Mouse (Mus musculus): Measurements from ENCODE around the gene Nrip1.
"Not testable (repeated sequence)": the region's sequence is repeated elsewhere in the genome, so short reads cannot be mapped to it uniquely, and the experiment has no call there.

Gene Nrip1

DNA sequence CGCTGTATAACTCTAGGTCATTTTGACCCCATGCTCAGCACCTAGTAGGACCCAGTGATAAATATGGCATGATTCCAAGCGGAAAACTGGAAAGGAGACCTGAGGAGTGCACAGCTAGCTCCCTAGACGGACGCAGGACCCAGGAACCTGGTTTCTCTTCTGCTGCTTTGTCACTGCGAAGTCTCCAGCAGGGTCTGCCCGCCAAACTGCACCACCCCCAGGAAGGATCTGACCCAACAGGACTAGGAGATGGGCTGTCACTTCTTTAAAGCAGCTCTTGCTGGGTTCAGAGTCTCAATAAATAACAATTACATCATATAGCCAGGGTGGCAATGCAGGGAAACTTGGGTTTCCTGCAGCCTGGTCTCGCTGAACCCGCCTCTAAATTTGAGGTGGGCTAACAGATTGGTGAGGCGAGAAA is at the start of gene Nrip1:
TSS of gene Nrip1 (minus strand) at position 157 of the 421 bp plus-strand sequence.
- peak; percentile 43 to 45 for DNase-seq (ENCODE audit: low spot score in 2 of 2)

DNA sequence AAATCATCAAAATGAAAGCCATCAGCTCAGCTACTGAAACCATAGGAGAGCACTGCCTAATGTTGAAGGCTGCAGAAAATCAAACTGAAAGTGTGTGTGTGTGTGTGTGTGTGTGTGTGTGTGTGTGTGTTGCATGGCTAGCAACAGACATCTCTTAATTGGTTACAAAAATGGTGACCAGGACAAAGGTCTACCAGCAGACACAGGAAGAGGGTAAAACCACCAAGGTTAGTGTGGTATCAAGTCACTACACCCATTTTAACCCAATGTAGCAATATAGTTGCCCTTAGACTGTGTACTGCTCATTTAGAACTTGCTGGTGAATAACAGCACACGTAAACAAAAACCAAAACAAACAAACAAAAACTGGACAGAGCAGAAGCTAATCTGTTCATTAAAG is 48.9 kb upstream of the Nrip1 start:
- no peak for DNase-seq (ENCODE audit: low spot score in 2 of 2)

DNA sequence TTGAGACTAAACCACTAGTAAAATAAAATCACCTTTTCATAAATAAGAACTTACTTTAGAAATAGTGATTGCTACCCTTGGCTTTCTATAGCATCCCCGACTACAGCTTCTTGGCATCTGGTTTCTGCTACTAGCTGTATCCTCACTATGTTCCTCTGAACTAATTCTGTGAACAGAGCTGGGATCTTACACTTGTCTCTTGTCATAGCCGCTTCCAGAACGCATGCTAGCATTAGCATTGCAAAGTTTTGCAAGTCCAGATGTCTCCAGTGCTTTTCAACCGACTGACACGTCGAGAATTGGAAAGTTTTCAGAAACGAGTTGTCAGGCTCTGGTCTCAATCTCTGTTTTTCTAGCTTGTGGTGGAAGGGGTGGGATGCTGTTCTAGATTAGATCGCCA is 46.2 kb upstream of the Nrip1 start:
- DNase-seq (ENCODE audit: low spot score in 2 of 2): no peak

DNA sequence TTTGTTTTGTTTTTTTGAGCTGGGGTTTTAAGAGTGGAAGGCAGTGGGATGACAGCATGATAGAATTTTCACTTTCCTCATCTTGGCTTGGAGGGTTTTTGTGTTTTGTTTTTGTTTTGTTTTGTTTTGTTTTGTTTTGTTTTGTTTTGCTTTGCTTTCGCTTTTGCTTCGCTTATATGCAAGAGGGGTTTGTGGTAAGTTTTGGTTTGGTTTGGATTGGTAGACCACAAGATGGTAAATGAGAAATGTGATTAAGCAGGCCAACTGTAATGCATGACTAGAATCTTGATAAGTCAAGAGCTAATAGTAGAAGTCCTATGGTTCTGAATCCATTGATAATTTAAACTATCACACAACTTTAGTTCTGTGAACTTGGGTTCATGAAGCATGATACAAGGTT is 42.9 kb upstream of the Nrip1 start:
- DNase-seq (ENCODE audit: low spot score in 2 of 2): no peak

DNA sequence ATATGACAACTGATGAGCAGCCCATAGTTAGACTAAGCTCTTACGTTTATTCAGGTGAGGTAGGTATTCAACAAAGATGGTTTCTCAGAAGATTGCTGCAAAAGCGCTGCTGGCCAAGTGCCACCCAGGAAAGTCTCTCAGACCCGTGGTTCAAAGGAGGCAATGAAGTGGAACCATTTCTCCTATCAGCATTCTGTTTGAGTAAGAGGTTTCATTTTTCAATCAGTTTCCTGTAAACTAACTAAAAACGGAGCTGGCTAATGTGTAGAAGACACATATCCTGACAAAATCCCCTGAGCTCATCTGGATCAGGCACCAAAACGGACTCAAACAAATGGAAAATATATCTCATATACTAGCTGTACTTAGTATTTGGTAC is 42.4 kb upstream of the Nrip1 start:
- DNase-seq (ENCODE audit: low spot score in 2 of 2): no peak

DNA sequence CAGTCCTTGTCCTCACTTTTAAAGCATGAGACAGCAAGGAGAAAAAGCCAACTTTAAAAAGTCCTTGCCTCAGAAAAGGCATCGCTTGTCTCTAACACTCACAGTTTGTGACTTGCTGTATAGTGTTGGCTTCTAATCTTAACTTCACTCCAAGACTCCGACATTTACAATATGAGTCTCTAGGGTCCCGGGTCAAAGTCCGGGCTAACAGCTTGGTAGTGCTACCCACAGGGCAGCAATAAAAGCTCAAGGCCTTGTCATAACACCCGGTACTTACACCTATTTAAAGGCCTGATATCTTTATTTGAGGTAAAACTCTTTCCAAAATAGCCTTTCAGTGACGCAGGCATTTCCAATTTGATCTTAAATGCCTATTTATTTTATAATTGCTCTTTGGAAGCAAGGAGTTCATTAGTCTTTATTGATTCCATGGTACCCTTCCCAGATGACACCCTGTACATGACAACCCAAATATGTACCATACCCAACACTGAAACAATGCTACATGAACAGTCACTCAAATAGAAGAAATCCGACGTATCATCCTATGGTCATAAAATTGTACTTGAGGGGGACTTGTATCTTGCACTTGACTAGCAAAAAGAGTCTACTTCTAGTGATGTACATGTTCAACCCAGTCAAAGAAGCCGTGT is 41.9 kb upstream of the Nrip1 start:
- no peak for DNase-seq (ENCODE audit: low spot score in 2 of 2)

DNA sequence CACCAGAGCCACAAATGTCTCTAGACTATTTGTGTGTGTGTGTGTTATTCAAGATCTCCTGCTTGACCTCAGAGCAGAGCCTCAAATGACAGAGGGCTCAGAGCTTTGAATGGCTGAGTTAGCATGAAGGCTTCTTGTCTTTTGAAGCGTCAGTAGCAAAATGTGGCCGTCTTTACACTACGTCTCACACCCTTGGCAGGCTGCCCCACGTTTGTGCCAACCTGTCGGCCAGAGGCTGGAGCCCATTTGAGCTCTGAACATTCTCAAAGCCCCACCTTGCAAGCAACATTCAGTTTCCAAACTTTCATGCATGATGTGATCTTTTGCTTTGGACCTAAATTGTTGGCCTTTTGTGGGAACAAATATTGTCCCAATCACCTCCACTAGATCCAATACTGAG is 40.9 kb upstream of the Nrip1 start:
- no peak for DNase-seq (ENCODE audit: low spot score in 2 of 2)

DNA sequence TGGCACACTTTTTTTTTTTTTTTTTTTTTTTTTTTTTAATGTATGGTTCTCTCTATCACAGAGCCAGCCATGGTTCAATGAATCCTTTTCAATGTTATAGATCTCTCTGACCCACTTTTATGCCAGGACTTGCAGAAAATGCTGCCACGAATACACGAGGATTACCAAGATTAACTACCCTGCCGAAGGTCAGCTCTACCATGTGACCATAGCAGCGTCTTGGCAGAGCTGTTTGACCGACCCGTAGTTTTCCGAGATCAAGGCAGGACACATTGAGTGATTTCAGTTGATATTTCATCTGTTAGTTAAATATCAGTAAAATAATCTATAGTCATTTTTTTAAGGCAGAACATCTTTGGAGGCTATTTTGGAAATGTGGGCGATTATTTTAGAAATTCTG is 40.0 kb upstream of the Nrip1 start:
- DNase-seq (ENCODE audit: low spot score in 2 of 2): no peak

DNA sequence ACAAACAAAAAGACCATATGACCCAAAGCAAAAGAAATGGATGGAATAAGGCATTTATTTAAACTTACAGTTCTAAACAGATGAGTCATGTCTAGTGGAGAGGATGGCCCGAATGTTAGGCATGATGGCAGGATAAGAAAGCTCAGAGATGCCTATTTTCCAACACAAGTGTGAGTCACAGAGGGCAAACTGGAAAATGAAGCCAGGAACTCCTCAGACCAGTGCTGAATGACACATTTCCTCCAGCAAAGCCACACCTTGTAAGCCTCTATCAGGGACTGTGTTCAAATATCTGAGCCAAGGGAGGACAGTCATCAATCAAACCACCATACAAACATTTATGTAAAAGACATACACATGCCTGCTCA is 35.7 kb upstream of the Nrip1 start:
- DNase-seq (ENCODE audit: low spot score in 2 of 2): no peak

DNA sequence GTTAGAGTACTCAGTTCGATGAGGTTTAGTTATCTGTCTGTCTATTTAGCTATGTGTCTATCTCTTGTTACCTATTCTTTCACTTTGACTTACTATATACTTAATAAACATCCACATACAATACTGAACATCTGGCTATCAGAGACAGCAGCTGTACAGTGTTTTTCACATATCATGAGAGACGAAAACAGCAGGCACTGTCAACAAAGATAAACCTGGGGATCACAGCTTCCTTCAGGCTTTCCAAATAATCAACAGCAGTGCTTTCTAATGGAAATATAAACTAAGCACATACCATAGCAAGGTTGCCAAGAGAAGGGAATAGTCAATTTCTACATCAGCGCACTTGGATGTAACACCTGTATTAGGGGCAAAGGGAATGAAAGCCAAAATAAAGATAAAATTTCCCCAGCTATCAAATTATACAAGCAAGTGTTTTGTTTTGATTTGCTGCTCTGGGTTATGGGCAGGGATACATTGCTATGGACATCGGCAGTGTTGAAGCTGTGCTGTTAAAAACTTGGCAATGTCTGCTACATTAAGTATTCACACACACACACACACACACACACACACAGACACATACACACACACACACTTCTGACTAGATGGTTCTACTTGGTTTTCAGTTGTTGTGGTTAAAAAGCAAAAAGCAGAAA is 35.2 kb upstream of the Nrip1 start:
- no peak for DNase-seq (ENCODE audit: low spot score in 2 of 2)

DNA sequence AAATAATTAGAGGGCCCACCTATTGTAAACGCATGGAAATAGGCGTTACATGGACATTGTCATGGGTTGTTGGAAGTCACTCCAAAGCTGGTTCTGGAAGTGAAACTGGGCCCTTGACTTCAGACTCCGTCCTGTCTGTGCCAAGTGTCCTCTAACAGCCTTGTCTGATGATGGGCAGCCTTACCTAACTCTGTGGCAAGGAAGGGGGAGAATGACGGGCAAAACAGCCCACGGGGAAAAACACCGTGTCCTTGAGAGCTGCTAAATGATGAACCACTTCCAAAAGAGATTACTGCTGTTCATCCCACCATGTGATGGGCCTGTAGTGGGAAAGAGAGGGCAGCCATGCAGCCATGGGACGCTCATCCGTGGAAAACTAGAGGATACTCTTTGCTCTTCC is 34.6 kb upstream of the Nrip1 start:
- DNase-seq (ENCODE audit: low spot score in 2 of 2): no peak

DNA sequence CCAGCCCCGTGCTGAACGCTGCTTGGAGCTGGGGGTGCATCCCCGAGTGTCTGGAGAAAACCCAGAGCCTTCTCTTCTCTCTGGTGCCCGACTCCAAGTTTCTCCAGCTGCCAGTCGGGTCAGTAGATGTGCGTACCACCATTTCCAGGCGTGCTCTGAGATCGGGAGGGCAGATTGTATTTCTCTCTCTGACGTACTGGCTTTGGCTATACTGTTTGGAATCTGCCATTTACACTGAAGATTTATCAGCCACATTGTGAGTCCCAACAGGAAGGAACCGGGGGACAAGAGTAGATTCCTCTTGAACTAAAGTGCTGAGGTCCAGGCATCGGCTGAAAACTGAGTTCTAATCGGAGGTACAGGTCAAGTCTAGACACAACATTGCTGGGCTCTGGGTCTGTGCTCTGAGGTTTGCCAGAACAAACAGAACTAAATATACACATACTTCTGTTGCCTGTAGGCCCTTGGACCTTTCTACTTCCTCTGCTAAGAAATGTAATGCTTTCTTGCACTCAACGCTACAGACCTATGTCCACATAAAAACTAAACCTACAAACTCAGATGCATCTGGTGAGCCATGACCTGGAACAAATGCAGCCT is 33.8 kb upstream of the Nrip1 start:
- DNase-seq (ENCODE audit: low spot score in 2 of 2): no peak

DNA sequence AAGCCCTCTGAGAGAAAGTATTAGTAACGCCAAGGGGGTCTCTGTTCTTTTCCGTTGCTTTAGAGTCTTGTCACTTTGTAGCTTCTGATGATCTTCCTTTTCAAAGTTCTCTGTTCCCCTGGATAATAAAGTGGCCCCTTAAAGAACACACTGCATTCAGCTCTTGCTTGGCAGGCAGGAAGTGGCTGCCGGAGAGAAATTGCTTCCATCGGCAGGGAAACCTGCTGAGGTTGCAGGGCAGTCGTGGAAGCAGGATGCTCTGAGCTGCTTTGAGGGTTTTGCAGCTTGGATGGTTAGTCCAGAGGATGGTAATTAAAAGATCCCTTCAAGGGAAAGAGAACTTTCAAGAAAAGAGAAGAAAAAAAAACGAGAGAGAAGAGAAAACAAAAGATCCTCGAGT is 33.3 kb upstream of the Nrip1 start:
- no peak for DNase-seq (ENCODE audit: low spot score in 2 of 2)

DNA sequence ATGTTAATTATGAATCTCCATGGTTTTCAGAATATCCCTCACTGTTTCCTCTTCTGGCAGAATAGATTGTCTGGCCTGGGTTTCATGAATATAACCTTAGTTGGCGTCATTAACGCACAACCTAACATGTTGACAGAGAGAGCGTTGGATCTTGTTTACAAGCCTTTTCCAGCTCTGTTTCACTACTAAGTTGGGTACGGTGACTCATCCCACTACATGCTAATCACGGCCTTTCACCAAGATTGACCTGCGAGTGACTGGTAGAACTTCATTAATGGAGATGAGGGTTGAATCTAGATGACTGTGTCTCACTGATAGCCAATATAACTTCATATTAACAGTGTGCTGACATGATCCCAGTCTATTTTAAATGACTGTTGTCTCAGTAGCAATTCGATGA is 32.7 kb upstream of the Nrip1 start:
- no peak for DNase-seq (ENCODE audit: low spot score in 2 of 2)

DNA sequence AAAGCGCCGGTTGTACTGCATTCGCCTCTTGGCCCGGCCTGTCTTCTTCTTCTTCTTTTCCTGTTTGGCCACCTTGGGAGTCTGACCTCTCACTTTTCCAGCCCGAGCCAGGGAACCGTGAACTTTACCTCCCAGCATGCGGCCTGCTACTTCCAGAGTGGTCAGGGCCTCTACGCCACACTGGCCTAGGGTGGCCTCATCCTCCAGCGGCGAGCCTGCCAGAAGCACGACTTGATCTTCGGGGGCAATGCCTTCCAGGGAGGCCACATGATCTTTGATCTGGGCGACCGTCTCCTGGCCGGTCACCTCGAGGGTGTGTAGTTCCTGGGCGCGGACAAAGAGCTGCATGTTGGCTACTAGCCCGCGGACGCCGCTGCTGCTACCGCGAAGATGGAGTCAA is 29.7 kb upstream of the Nrip1 start:
- DNase-seq (ENCODE audit: low spot score in 2 of 2): not testable (repeated sequence)

DNA sequence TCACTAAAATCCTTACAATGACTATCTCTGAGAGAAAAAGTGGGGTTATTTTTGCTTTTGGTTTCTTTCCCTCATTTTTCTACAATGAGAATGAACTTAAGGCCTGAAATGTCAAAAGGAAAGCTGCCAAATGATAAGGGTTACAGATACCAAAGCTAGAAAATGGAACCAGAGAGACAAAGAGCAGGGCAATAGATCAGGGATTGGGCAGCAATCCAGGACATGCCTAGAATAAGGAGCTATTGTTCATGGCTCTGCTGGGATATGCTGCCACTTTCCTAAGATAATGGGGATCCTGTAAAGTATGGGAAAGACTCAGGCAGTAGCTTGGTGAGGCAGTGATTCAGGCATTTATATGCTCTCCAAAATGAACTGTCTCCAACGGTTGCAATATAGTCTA is 22.9 kb upstream of the Nrip1 start:
- no peak for DNase-seq (ENCODE audit: low spot score in 2 of 2)

DNA sequence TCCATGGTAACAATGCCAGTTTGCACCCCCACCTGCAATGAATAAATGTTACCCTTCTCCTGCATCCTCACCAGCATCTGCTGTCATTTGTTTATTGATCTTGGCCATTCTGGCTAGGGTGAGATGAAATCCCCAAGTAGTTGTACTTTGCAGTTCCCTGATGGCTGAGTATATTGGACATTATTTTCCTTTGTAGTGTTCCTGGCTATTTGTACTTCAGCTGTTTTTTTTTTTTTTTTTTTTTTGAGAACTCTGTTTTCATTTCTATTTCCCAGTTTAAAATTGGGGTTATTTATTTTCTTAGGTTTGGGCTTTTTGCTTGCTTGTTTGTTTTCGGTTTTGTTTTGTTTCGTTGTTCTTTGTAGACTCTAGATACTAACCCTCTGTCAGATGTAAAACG is 19.6 kb upstream of the Nrip1 start:
- no peak for DNase-seq (ENCODE audit: low spot score in 2 of 2)

DNA sequence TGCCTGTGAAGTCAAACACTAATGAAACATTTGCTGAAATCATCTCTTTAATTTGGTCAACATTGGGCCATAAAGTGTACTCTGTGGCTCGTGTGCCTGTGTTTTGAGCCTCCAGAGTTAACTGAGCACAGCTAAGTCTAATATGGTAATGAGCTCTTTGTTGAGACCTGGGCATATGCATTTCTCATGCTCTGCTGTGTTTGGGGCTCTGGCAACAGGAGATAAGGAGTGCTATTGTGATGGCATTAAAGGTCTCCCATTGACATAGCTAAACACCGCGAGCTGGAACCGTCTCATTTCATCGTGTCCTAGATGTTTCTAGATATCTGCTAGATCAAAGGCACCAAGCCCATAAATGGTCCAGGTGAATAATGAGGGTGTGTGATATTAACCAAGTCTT is 12.9 kb upstream of the Nrip1 start:
- DNase-seq (ENCODE audit: low spot score in 2 of 2): no peak

DNA sequence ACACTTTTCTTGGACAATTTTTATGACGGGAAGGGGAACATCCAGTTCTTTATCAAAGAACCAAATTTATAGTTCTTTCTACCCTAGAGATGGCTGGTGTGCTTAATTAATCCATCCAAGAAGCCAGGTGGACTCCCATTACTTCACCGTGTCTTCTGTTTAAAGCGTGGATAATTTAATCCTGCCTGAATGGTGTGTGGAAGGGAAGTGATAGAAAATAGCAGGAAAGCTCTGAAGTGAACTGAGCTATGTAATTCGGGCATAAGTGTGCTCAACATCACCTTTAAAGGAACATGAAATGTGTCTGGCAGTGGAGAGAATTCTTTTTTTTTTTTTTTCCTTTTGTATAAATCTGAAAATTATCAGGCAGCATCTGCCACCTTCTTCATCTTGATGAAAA is 12.4 kb upstream of the Nrip1 start:
- no peak for DNase-seq (ENCODE audit: low spot score in 2 of 2)

DNA sequence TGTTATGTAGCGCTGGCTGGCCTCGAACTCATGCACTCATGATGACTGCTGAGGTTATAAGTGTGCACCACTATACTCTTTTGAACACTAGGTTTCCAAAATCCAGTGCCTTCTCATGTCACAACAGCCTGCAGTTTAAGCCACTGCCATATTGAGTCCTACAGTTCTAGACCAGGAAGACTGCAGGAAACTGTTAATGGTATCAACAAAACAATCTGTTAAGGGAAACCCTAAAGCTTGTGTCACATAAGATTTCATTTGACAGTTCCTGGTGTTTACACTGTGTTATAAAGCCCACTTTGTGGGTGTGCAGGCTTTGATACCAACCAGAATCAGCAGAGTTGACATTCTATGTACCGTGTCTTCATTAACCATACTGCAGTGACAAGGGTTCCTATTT is 3.6 kb upstream of the Nrip1 start:
- DNase-seq (ENCODE audit: low spot score in 2 of 2): no peak

DNA sequence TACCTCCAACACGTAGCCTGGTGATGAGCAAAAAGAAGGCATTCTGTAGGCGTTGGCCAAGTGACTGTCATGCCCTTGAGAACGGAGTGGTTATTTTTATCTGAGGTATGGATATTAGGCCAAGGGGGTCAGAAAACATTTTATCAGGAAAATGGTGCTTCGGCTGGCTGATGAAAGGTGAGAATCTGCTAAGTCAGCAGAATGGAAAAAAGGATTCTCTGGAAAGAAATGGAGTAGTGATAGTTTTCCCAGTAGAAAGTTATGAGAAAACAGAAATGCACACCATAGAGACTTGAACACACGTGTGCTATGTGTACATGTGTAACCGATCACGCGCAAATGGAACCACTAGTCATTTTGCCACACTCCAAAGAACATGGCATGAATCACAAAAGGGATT is 3.0 kb upstream of the Nrip1 start:
- DNase-seq (ENCODE audit: low spot score in 2 of 2): no peak

DNA sequence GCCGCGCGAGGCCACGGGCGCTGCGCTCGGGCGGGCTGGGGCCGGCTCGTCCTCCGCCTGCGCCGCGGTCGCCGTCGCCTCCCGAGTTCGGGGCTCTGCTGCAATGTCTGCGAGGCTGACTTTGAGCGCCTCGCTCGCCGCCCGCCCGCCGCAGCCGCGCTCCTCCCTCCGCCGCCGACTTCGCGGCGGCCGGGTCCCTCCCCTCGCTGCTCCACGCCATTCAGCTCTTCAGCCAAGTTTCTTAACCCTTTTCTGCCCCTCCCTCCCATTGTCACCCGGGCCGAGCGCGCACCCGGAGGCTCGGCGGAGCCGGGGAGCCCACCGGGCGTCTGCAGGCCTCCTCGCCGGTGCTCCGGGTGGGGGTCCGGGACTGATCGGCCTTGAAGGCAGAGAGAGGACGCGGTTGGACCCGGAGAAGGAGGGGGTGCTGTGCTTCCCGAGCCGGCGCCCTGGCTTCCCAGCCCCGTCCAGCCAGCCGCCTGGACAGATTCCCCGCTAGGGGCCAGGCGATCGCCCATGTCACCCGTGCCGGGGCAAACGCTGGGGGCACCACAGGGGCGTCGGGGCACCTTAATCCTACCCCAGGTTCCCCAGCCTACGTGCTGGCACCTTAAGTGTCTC is 576 bp downstream of the Nrip1 start:
- peak; percentile 83 to 86 for DNase-seq (ENCODE audit: low spot score in 2 of 2)

All from spleen, postnatal 10 days (tissue).